ENCODE assay signal across 8 mouse cellular contexts in genomic region chr3:108283241-108283561, GRCm38 (mm10). TPM values are rescaled to one million over a fixed set of nuclear protein-coding genes. Genes with fewer than 3 reads are reported as not detected.
DNase-seq lines count a peak whose midpoint lies in the region; ATAC-seq and TF ChIP-seq lines count a peak whose summit lies in the region.

No protein-coding gene starts in this region.

- H3K27ac ChIP-seq in lung, embryonic 14.5 days (ENCODE audit: low read depth), result peak overlapping the region; percentile 91
- H3K27ac ChIP-seq in embryonic facial prominence, embryonic 15.5 days (replicated peaks), result peak overlapping the region; percentile 93
- H3K27ac ChIP-seq in limb, embryonic 10.5 days, result peak overlapping the region; percentile 88
- peak overlapping the region; percentile 79 for H3K27ac ChIP-seq in neural tube, embryonic 14.5 days (ENCODE audit: low read depth, low read length)

- peaks cover 19% of the 10 kb centered on the region for H3K4me1 ChIP-seq in lung, embryonic 14.5 days (ENCODE audit: insufficient read depth)
- peaks cover 40% of the 10 kb centered on the region for H3K4me1 ChIP-seq in embryonic facial prominence, embryonic 15.5 days
- H3K4me1 ChIP-seq in limb, embryonic 10.5 days, result peaks cover 44% of the 10 kb centered on the region
- H3K4me1 ChIP-seq in neural tube, embryonic 14.5 days (ENCODE audit: control insufficient read depth, insufficient read depth, low read length), result peaks cover 43% of the 10 kb centered on the region

- peak overlapping the region; percentile 94 for H3K4me2 ChIP-seq in lung, embryonic 14.5 days
- peak overlapping the region; percentile 99 for H3K4me2 ChIP-seq in embryonic facial prominence, embryonic 15.5 days (replicated peaks)
- H3K4me2 ChIP-seq in neural tube, embryonic 14.5 days (ENCODE audit: low read depth, low read length), result peak overlapping the region; percentile 44

- DNase-seq in lung, embryonic 14.5 days, result no peak
- DNase-seq in lung, postnatal 10 days, result no peak
- DNase-seq in limb, embryonic 10.5 days (ENCODE audit: low spot score), result no peak
- DNase-seq in spleen, adult 18-20 months, result no peak
- no peak for DNase-seq in ovary, postnatal 14 days (ENCODE audit: low spot score)
- DNase-seq in layer of hippocampus, adult 18-20 months (ENCODE audit: low spot score in 2 of 2), result no peak

- peak overlapping the region; percentile 86 for H3K4me3 ChIP-seq in lung, embryonic 14.5 days (ENCODE audit: low read depth, low read length)
- H3K4me3 ChIP-seq in embryonic facial prominence, embryonic 15.5 days (replicated peaks), result peak overlapping the region; percentile 85
- peak overlapping the region; percentile 94 for H3K4me3 ChIP-seq in limb, embryonic 10.5 days
- peak overlapping the region; percentile 99 for H3K4me3 ChIP-seq in neural tube, embryonic 14.5 days (ENCODE audit: low read depth, low read length)

- H3K9me3 ChIP-seq in lung, embryonic 14.5 days (ENCODE audit: low read depth, low read length), result no peaks in the 10 kb centered on the region
- no peaks in the 10 kb centered on the region for H3K9me3 ChIP-seq in embryonic facial prominence, embryonic 15.5 days (replicated peaks)
- no peaks in the 10 kb centered on the region for H3K9me3 ChIP-seq in limb, embryonic 10.5 days (replicated peaks)
- no peaks in the 10 kb centered on the region for H3K9me3 ChIP-seq in neural tube, embryonic 14.5 days (ENCODE audit: control insufficient read depth, low read length)

- 0 out of 2 replicates have a peak, but pooled peaks cover 18% of the 10 kb centered on the region for H3K36me3 ChIP-seq in lung, embryonic 14.5 days (ENCODE audit: insufficient read depth)
- peaks cover 14% of the 10 kb centered on the region for H3K36me3 ChIP-seq in embryonic facial prominence, embryonic 15.5 days
- H3K36me3 ChIP-seq in limb, embryonic 10.5 days, result peaks cover 23% of the 10 kb centered on the region
- H3K36me3 ChIP-seq in neural tube, embryonic 14.5 days (ENCODE audit: control insufficient read depth, insufficient read depth, low read length), result peaks cover 2% of the 10 kb centered on the region; the same call in 1 of the 2 replicates

- WGBS in lung, embryonic 14.5 days, result 9% methylated on average over 6 of the region's 6 CpGs
- 9% methylated on average over 6 of the region's 6 CpGs for WGBS in embryonic facial prominence, embryonic 15.5 days
- 18% methylated on average over 6 of the region's 6 CpGs for WGBS in limb, embryonic 10.5 days
- WGBS in neural tube, embryonic 14.5 days, result 9% methylated on average over 6 of the region's 6 CpGs

- peak overlapping the region; percentile 74 for H3K9ac ChIP-seq in lung, embryonic 14.5 days
- peak overlapping the region; percentile 73; the same call in 1 of the 2 replicates for H3K9ac ChIP-seq in embryonic facial prominence, embryonic 15.5 days
- H3K9ac ChIP-seq in neural tube, embryonic 14.5 days (replicated peaks; ENCODE audit: low read depth, low read length), result peak overlapping the region; percentile 99

- ATAC-seq in lung, embryonic 14.5 days (ENCODE audit: insufficient read depth), result no peak
- ATAC-seq in embryonic facial prominence, embryonic 15.5 days (ENCODE audit: insufficient number of reproducible peaks, low FRiP score, low TSS enrichment, low read depth), result no peak
- no peak for ATAC-seq in neural tube, embryonic 14.5 days (ENCODE audit: low read depth)

- TF ChIP-seq CTCF in lung, embryonic 14.5 days (IDR thresholded peaks at IDR 0.05; ENCODE audit: low read depth), result no peak

- H3K27me3 ChIP-seq in lung, embryonic 14.5 days (ENCODE audit: insufficient read depth, low read length), result no peaks in the 10 kb centered on the region
- no peaks in the 10 kb centered on the region for H3K27me3 ChIP-seq in embryonic facial prominence, embryonic 15.5 days
- 0 out of 2 replicates have a peak, but pooled peaks cover 4% of the 10 kb centered on the region for H3K27me3 ChIP-seq in limb, embryonic 10.5 days (ENCODE audit: low read depth, poor library complexity, severe bottlenecking)
- no peaks in the 10 kb centered on the region for H3K27me3 ChIP-seq in neural tube, embryonic 14.5 days (ENCODE audit: control insufficient read depth, insufficient read depth, low read length)

RNA-seq across cellular contexts. Expression of gene Sort1, which starts 0.7 kb away (rescaled TPM):
- 32.7 and 33.2 TPM in 2 replicates for polyA plus RNA-seq in lung, embryonic 14.5 days (2014; fragmentation: Nextera tagmentation; extraction: Ambion mirVana)
- polyA plus RNA-seq in embryonic facial prominence, embryonic 15.5 days (2015; fragmentation: Nextera tagmentation; extraction: Ambion mirVana), result 13.4 and 13.9 TPM in 2 replicates
- polyA plus RNA-seq in limb, embryonic 10.5 days (2016; fragmentation: Nextera tagmentation; extraction: Ambion mirVana), result 9.4 and 12.1 TPM in 2 replicates
- 19.4 and 26.7 TPM in 2 replicates for polyA plus RNA-seq in neural tube, embryonic 14.5 days (2014; fragmentation: Nextera tagmentation; extraction: Ambion mirVana)
- 100 to 1,000 TPM; 373 to 382 TPM for total RNA-seq in layer of hippocampus, adult 18-20 months (2021)

RNA-seq across cellular contexts. Expression of gene Psma5, which starts 26.5 kb away (rescaled TPM):
- 320 and 323 TPM in 2 replicates for polyA plus RNA-seq in lung, embryonic 14.5 days (2014; fragmentation: Nextera tagmentation; extraction: Ambion mirVana)
- polyA plus RNA-seq in embryonic facial prominence, embryonic 15.5 days (2015; fragmentation: Nextera tagmentation; extraction: Ambion mirVana), result 263 and 265 TPM in 2 replicates
- 374 and 403 TPM in 2 replicates for polyA plus RNA-seq in limb, embryonic 10.5 days (2016; fragmentation: Nextera tagmentation; extraction: Ambion mirVana)
- 243 TPM in 2 replicates for polyA plus RNA-seq in neural tube, embryonic 14.5 days (2014; fragmentation: Nextera tagmentation; extraction: Ambion mirVana)
- total RNA-seq in layer of hippocampus, adult 18-20 months (2021), result 10 to 100 TPM; 67.2 to 69.9 TPM

RNA-seq across cellular contexts. Expression of gene Sypl2, which starts 56.8 kb away (rescaled TPM):
- 0.54 and 0.96 TPM in 2 replicates for polyA plus RNA-seq in lung, embryonic 14.5 days (2014; fragmentation: Nextera tagmentation; extraction: Ambion mirVana)
- polyA plus RNA-seq in embryonic facial prominence, embryonic 15.5 days (2015; fragmentation: Nextera tagmentation; extraction: Ambion mirVana), result 2.7 and 3.3 TPM in 2 replicates
- polyA plus RNA-seq in limb, embryonic 10.5 days (2016; fragmentation: Nextera tagmentation; extraction: Ambion mirVana), result 0.23 and 0.56 TPM in 2 replicates
- 0.14 and 0.32 TPM in 2 replicates for polyA plus RNA-seq in neural tube, embryonic 14.5 days (2014; fragmentation: Nextera tagmentation; extraction: Ambion mirVana)
- total RNA-seq in layer of hippocampus, adult 18-20 months (2021), result 1 to 10 TPM; 2.8 to 3.2 TPM

Comparison
In these comparisons a context has a peak if more than half of its experiments do, and no peak if none do; other contexts are left out.
1. H3K4me2 ChIP-seq: peak in every context shown above with its lines; median percentile 99 in embryonic facial prominence, embryonic 15.5 days; 94 in lung, embryonic 14.5 days; 44 in neural tube, embryonic 14.5 days.